Mouse (Mus musculus): Measurements from ENCODE around the gene Car4.

The Car4 gene

GRCm38 (mm10) chr11:84957591-84958270 is at the start of gene Car4:
TSS of gene Car4 (plus strand) at chr11:84957786.
- no peak for DNase-seq (ENCODE audit: low spot score)

GRCm38 (mm10) chr11:84908480-84908879 is 49.1 kb upstream of the Car4 start:
- no peak for DNase-seq (ENCODE audit: low spot score)

GRCm38 (mm10) chr11:84910411-84910810 is 47.2 kb upstream of the Car4 start:
- no peak for DNase-seq (ENCODE audit: low spot score)

- no peak for DNase-seq (ENCODE audit: low spot score)
Observed at GRCm38 (mm10) chr11:84914673-84915072, 42.9 kb upstream of the Car4 start.

- DNase-seq (ENCODE audit: low spot score): peak; percentile 72
Observed at GRCm38 (mm10) chr11:84916053-84916702, 41.4 kb upstream of the Car4 start, which contains the start of gene Znhit3. TSS of gene Znhit3 (minus strand) at chr11:84916366.

- no peak for DNase-seq (ENCODE audit: low spot score)
Observed at GRCm38 (mm10) chr11:84916703-84917300, 40.8 kb upstream of the Car4 start.

GRCm38 (mm10) chr11:84918425-84918824 is 39.2 kb upstream of the Car4 start:
- peak; percentile 77 for DNase-seq (ENCODE audit: low spot score)

GRCm38 (mm10) chr11:84919276-84919675 is 38.3 kb upstream of the Car4 start:
- DNase-seq (ENCODE audit: low spot score): no peak

GRCm38 (mm10) chr11:84919951-84920350 is 37.6 kb upstream of the Car4 start:
- no peak for DNase-seq (ENCODE audit: low spot score)

GRCm38 (mm10) chr11:84920981-84921380 is 36.6 kb upstream of the Car4 start:
- no peak for DNase-seq (ENCODE audit: low spot score)

- DNase-seq (ENCODE audit: low spot score): no peak
Observed at GRCm38 (mm10) chr11:84932261-84932660, 25.3 kb upstream of the Car4 start.

- no peak for DNase-seq (ENCODE audit: low spot score)
Observed at GRCm38 (mm10) chr11:84939508-84940053, 18.0 kb upstream of the Car4 start.

GRCm38 (mm10) chr11:84940140-84940539 is 17.4 kb upstream of the Car4 start:
- no peak for DNase-seq (ENCODE audit: low spot score)

- peak; percentile 73 for DNase-seq (ENCODE audit: low spot score)
Observed at GRCm38 (mm10) chr11:84943948-84944347, 13.6 kb upstream of the Car4 start.

- DNase-seq (ENCODE audit: low spot score): no peak
Observed at GRCm38 (mm10) chr11:84944639-84945435, 12.7 kb upstream of the Car4 start.

- DNase-seq (ENCODE audit: low spot score): no peak
Observed at GRCm38 (mm10) chr11:84945841-84946240, 11.7 kb upstream of the Car4 start.

- DNase-seq (ENCODE audit: low spot score): no peak
Observed at GRCm38 (mm10) chr11:84947206-84947605, 10.4 kb upstream of the Car4 start.

- no peak for DNase-seq (ENCODE audit: low spot score)
Observed at GRCm38 (mm10) chr11:84948114-84948513, 9.5 kb upstream of the Car4 start.

GRCm38 (mm10) chr11:84948526-84948925 is 9.1 kb upstream of the Car4 start:
- no peak for DNase-seq (ENCODE audit: low spot score)

- no peak for DNase-seq (ENCODE audit: low spot score)
Observed at GRCm38 (mm10) chr11:84952611-84953010, 5.0 kb upstream of the Car4 start.

- no peak for DNase-seq (ENCODE audit: low spot score)
Observed at GRCm38 (mm10) chr11:84956400-84956799, 1.2 kb upstream of the Car4 start.

GRCm38 (mm10) chr11:84957171-84957570 is 415 bp upstream of the Car4 start:
- DNase-seq (ENCODE audit: low spot score): no peak

Data from ovary, postnatal 14 days (tissue).